Mouse (Mus musculus) small intestine, adult 2 months (tissue): Measurements from ENCODE around the gene Ybx2. TPM values are rescaled to one million over a fixed set of nuclear protein-coding genes. Genes with fewer than 3 reads are reported as not detected.
A peak's percentile ranks its signal among the peaks of the same experiment; 100 is the strongest.

ENCODE experiments used
- H3K27ac ChIP-seq: fragments of 200-500 bp; 2 replicates; pipeline ENCODE4 v1.5.1; 2012; ENCODE audit warnings: low read depth, low read length, control low read depth, inconsistent platforms; ENCODE audit not compliant: insufficient read depth
- H3K27me3 ChIP-seq: fragments of 200-500 bp; 2 replicates; pipeline ENCODE4 v1.6.1; 2012; ENCODE audit warnings: mild to moderate bottlenecking, moderate library complexity, low read length, inconsistent platforms; ENCODE audit not compliant: control insufficient read depth, insufficient read depth
- H3K36me3 ChIP-seq: fragments of 200-500 bp; 2 replicates; pipeline ENCODE4 v1.6.1; 2012; ENCODE audit warnings: mild to moderate bottlenecking, low read length, control low read depth, inconsistent platforms; ENCODE audit not compliant: control insufficient read depth, insufficient read depth
- H3K4me1 ChIP-seq: fragments of 200-500 bp; 2 replicates; pipeline ENCODE4 v1.6.1; 2012; ENCODE audit warnings: low read length, inconsistent platforms, mixed read lengths; ENCODE audit not compliant: control insufficient read depth, insufficient read depth, insufficient read length
- H3K4me3 ChIP-seq: fragments of 200-500 bp; 2 replicates; pipeline ENCODE4 v1.5.1; 2012; ENCODE audit warnings: low read depth, mild to moderate bottlenecking, control low read depth, inconsistent platforms, low read length, moderate library complexity
- CTCF ChIP-seq: fragments of 200-500 bp; IDR thresholded peaks from 2 replicates; pipeline ENCODE4 v1.5.1; 2012; ENCODE audit warnings: low read depth, mild to moderate bottlenecking, control low read depth, inconsistent platforms, low read length, moderate library complexity, mixed read lengths; ENCODE audit not compliant: insufficient replicate concordance, insufficient read length; ENCODE audit errors: extremely low read depth
- POLR2A ChIP-seq: fragments of 200-500 bp; IDR thresholded peaks from 2 replicates; pipeline ENCODE4 v1.6.1; 2012; ENCODE audit warnings: low read depth, mild to moderate bottlenecking, control low read depth, inconsistent platforms, low read length, moderate library complexity
- WGBS: fragments of 180-500 bp; shearing (Covaris S2); methylation state at CpG from one replicate; pipeline ENCODE4 v1.1.7; 2018; 5-methylcytosine and 5-hydroxymethylcytosine counted together
- polyA plus RNA-seq: library from polyadenylated mRNA; depleted of rRNA; stranded (reverse); fragments of >200 nt; gene quantifications from 2 replicates; pipeline ENCODE4 v1.2.3, GENCODE M21; 2012

Ybx2 gene
- polyA plus RNA-seq, 1 experiment = 11.4 TPM

DNA sequence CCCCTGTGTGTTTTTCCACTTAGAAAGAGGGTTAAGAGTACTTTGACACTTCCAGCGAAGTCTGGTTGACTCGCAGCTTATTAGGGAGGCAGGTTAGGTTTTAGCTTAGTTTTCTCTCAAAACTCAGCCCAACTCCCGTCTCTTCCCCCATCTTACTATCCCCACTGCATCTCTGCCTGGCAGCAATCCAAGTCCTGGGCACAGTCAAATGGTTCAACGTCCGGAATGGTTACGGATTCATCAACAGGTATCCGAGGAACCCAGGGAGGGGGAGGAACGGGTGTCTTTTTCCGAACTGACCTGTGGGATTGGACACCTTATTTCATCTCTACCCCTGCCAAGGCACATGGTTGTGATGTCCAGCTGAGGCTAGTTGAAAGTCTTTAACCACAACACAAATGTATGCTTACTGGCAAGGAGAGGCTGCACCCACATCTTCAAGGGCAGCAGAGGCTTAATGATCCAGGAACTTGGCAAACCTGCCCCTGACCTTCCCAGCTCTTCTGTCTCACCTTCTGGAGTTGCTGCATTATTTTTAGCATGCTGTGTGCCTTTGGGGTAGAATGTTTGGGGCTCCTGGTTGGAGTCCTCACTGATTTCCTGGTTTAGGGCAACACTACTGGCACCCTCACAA, 1.2 kb downstream of the Ybx2 start:
- Histone ChIP-seq H3K27me3 (peaks cover 11% of the 10 kb centered on the region; the same call in 1 of the 2 replicates), H3K4me1 (peaks cover 11% of the 10 kb centered on the region), H3K36me3 (no peaks in the 10 kb centered on the region), H3K27ac (0 out of 2 replicates have a peak overlapping the region, but pooled peaks have one; percentile 13), H3K4me3 (no peak overlapping the region)
- TF ChIP-seq CTCF (no peak), POLR2A (no peak)
- WGBS = 10% methylated on average over 9 of the region's 9 CpGs

DNA sequence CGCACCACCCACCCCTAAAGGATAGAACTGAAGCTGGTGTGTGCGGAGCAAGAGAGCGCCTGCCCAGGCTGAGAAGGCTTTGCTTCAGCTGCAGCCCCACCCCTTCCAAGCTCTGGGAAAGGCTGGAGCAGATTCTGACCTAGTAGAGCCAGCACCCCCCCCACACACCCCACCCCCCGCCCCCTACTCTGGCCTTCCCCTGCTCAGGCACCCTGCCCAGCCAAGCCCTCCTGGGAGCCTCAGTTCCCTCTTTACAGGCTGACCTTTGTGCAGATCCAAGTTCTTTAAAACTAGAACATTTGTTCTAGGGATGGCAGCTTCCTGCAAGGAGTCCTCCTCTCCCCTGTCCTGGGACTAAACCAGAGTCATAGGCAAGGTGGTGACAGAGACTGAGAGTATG, 1.8 kb downstream of the Ybx2 start:
- Histone ChIP-seq H3K4me3 (no peak overlapping the region), H3K4me1 (peaks cover 11% of the 10 kb centered on the region), H3K36me3 (no peaks in the 10 kb centered on the region), H3K27ac (no peak overlapping the region), H3K27me3 (peaks cover 11% of the 10 kb centered on the region; the same call in 1 of the 2 replicates)
- TF ChIP-seq CTCF (no peak), POLR2A (no peak)
- WGBS = 29% methylated on average over 4 of the region's 4 CpGs

- no peak overlapping the region for H3K27ac ChIP-seq
- no peak for TF ChIP-seq POLR2A
- no peak for TF ChIP-seq CTCF
- no peak overlapping the region for H3K4me3 ChIP-seq
- no peaks in the 10 kb centered on the region for H3K36me3 ChIP-seq
- 72% methylated on average over 5 of the region's 5 CpGs for WGBS
- H3K4me1 ChIP-seq = peaks cover 11% of the 10 kb centered on the region
- peaks cover 11% of the 10 kb centered on the region; the same call in 1 of the 2 replicates for H3K27me3 ChIP-seq
Measured at GRCm38 (mm10) chr11:69937834-69938233, 2.2 kb downstream of the Ybx2 start.

- Histone ChIP-seq H3K27ac (no peak overlapping the region), H3K27me3 (peaks cover 11% of the 10 kb centered on the region; the same call in 1 of the 2 replicates), H3K36me3 (no peaks in the 10 kb centered on the region), H3K4me3 (no peak overlapping the region), H3K4me1 (peaks cover 11% of the 10 kb centered on the region)
- WGBS = 39% methylated on average over 9 of the region's 9 CpGs
- TF ChIP-seq POLR2A (no peak), CTCF (no peak)
Measured at GRCm38 (mm10) chr11:69938401-69938979, 2.9 kb downstream of the Ybx2 start.

DNA sequence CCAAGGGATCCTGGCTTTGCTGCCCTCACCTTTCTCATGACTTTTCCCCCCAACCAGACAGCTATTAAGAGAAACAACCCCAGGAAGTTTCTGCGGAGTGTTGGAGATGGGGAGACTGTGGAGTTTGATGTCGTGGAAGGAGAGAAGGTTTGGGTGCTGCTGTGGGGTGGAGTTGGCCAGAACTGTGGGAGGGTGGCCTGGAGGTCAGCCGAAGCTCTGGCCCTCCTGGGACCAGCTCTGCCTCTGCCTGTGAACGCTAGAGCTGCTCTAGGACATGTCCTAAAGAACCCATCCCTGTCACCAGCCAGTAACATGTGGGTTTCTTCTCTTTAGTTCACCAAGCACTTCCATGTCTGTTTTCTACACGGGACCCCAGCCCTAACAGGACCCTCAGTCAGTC, 3.6 kb downstream of the Ybx2 start:
- H3K27me3 ChIP-seq = peaks cover 11% of the 10 kb centered on the region; the same call in 1 of the 2 replicates
- no peak overlapping the region for H3K27ac ChIP-seq
- TF ChIP-seq POLR2A (no peak), CTCF (no peak)
- 75% methylated on average over 5 of the region's 5 CpGs for WGBS
- no peaks in the 10 kb centered on the region for H3K36me3 ChIP-seq
- H3K4me3 ChIP-seq = no peak overlapping the region
- H3K4me1 ChIP-seq = peaks cover 11% of the 10 kb centered on the region

DNA sequence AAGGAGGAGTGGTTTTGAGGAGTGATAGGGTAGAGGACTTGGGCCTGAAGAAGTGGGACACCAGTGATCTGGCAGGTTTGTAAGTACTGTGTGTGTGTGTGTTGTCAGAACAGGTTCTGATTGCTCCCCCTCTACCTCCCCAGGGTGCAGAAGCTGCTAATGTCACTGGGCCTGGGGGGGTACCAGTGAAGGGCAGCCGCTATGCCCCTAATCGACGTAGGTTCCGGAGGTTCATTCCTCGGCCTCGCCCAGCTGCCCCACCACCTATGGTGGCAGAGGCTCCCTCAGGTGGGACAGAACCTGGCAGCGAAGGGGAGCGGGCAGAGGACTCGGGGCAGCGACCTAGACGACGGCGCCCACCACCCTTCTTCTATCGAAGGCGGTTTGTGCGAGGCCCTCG, 4.1 kb downstream of the Ybx2 start:
- H3K27ac ChIP-seq = no peak overlapping the region
- H3K36me3 ChIP-seq = no peaks in the 10 kb centered on the region
- TF ChIP-seq POLR2A (no peak), CTCF (no peak)
- peaks cover 11% of the 10 kb centered on the region; the same call in 1 of the 2 replicates for H3K27me3 ChIP-seq
- WGBS = 96% methylated on average over 17 of the region's 17 CpGs
- H3K4me1 ChIP-seq = peaks cover 11% of the 10 kb centered on the region
- no peak overlapping the region for H3K4me3 ChIP-seq

GRCm38 (mm10) chr11:69940962-69941361, 5.4 kb downstream of the Ybx2 start:
- TF ChIP-seq POLR2A (no peak), CTCF (no peak)
- no peaks in the 10 kb centered on the region for H3K36me3 ChIP-seq
- 88% methylated on average over 4 of the region's 4 CpGs for WGBS
- no peak overlapping the region for H3K27ac ChIP-seq
- peaks cover 6% of the 10 kb centered on the region for H3K4me1 ChIP-seq
- H3K4me3 ChIP-seq = no peak overlapping the region
- peaks cover 4% of the 10 kb centered on the region; the same call in 1 of the 2 replicates for H3K27me3 ChIP-seq
